Mouse (Mus musculus): ENCODE measurements around the gene Slc25a29.

The Slc25a29 gene

DNA sequence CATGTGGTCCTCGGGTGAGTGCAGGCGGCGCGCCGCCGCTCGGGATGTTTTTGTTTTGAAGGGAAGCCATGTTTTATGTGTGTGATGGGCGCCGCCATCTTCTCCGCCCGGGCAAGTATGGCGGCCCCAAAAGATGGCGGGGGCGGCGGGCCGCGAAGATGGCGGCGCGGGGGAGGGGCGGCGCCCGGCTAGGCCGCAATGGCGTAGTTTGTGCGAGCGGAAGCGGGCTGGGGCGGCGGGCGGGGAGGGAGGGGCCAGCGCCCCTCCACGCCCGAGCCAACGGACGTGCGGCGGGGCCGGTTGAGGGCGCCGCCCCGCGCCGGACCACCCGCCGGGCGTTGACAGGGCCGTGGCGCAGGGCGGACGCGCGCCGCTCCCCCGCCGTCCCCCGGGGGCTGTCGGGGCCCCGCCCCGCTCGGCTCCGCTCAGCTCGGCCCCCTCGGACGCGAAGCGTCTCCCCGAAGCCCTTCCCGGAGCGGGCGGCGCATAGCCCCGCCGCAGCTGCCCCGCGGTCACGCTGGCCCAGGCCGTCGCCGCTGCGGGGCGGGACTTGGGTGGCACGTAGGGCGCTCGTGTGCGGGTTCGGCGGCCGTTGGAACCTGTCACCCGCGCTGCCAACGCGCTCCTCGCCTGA lies 41.5 kb downstream of the Slc25a29 start:
- DNase-seq, result peak; percentile 90

DNA sequence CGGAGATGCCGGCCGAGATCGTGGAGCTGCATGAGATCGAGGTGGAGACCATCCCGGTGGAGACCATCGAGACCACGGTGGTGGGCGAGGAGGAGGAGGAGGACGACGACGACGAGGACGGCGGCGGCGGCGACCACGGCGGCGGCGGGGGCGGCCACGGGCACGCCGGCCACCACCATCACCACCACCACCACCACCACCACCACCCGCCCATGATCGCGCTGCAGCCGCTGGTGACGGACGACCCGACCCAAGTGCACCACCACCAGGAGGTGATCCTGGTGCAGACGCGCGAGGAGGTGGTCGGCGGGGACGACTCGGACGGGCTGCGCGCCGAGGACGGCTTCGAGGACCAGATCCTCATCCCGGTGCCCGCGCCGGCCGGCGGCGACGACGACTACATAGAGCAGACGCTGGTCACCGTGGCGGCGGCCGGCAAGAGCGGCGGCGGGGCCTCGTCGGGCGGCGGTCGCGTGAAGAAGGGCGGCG lies 42.2 kb downstream of the Slc25a29 start:
- DNase-seq, result peak; percentile 33

GRCm38 (mm10) chr12:108792546-108793452 lies 42.9 kb downstream of the Slc25a29 start, which contains the start of gene Yy1:
TSS of gene Yy1 (plus strand) at chr12:108792973.
- DNase-seq, result peak; percentile 99

DNA sequence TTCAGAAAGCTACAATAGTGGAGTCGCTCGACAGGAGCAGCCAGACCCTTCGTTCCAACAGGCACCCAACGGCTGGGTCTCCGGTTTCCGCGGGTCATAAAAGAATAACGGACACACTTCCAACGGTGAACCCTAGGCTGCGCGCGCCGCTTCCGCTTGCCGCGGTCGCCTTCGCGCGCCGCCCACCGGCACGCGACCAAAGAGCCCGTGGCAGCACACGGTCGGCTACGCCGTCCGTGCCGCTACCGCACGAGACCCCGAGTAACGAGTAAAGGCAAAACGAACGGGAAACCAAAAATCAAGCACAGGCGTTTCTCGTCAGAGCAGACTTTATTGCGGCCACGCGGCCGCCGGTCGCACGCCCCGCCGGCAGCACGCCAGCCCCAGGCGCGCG lies 43.5 kb downstream of the Slc25a29 start:
- DNase-seq, result peak; percentile 89

GRCm38 (mm10) chr12:108787329-108787728 lies 48.4 kb downstream of the Slc25a29 start:
- DNase-seq, result no peak

GRCm38 (mm10) chr12:108785161-108785560 lies 50.5 kb downstream of the Slc25a29 start:
- DNase-seq, result no peak

DNA sequence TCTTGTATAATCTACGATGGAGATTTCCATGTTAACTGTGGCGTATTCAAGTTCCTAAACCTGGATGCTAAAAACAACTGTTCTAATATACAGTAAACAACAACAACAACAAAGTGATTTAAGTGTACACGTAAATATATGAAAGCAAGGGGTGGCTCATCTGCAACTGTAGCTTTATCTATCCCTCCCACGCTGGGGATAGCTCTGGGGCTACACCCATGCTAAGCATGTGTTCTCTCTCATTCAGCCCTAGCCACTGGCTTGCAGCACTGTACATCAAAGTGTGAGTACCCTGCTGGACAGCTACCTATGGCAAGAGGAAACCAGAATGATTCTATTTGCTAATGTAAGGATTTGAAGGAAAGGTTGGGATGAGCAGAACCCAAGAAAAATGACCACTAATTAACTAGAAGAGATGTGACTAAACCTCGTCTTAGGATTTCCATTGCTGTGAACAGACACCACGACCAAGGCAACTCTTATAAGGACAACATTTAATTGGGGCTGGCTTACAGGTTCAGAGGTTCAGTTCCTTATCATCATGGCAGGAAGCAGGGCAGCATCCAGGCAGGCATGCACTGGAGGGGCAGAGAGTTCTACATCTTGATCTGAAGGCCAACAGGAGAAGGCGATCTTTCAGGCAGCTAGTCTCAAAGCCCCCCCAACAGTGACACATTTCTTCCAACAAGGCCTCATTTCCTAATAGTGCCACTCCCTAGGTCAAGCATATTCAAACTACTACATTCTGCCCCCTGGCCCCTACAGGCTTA lies 55.4 kb downstream of the Slc25a29 start:
- DNase-seq, result peak; percentile 79
